Mouse (Mus musculus) naive thymus-derived CD4-positive, alpha-beta T cell, adult 2 months (primary cell): ENCODE data around the gene Brca2.
A peak's percentile ranks its signal among the peaks of the same experiment; 100 is the strongest.

ENCODE experiments used
- DNase-seq: peaks from one replicate; pipeline ENCODE4 v3.0.0-alpha.2; 2011; ENCODE audit warnings: low read depth

The Brca2 gene

GRCm38 (mm10) chr5:150564426-150564825 is 42.0 kb downstream of the Brca2 start:
- DNase-seq = no peak

GRCm38 (mm10) chr5:150566226-150566625 is 43.8 kb downstream of the Brca2 start:
- DNase-seq = no peak

GRCm38 (mm10) chr5:150566971-150567370 is 44.5 kb downstream of the Brca2 start:
- no peak for DNase-seq

GRCm38 (mm10) chr5:150570496-150571219 is 48.2 kb downstream of the Brca2 start:
- DNase-seq = no peak

- no peak for DNase-seq
Measured at GRCm38 (mm10) chr5:150574403-150574802, 52.0 kb downstream of the Brca2 start.

- no peak for DNase-seq
Measured at GRCm38 (mm10) chr5:150574885-150575284, 52.5 kb downstream of the Brca2 start.

- no peak for DNase-seq
Measured at GRCm38 (mm10) chr5:150576832-150577231, 54.4 kb downstream of the Brca2 start.

- no peak for DNase-seq
Measured at GRCm38 (mm10) chr5:150578613-150579171, 56.3 kb downstream of the Brca2 start.

GRCm38 (mm10) chr5:150581180-150581579 is 58.8 kb downstream of the Brca2 start:
- no peak for DNase-seq

- no peak for DNase-seq
Measured at GRCm38 (mm10) chr5:150583181-150583580, 60.8 kb downstream of the Brca2 start.

GRCm38 (mm10) chr5:150583622-150584336 is 61.3 kb downstream of the Brca2 start:
- no peak for DNase-seq

- no peak for DNase-seq
Measured at GRCm38 (mm10) chr5:150584337-150584729, 61.9 kb downstream of the Brca2 start.

- no peak for DNase-seq
Measured at GRCm38 (mm10) chr5:150589945-150590344, 67.5 kb downstream of the Brca2 start.

GRCm38 (mm10) chr5:150592186-150592903 is 69.9 kb downstream of the Brca2 start:
- DNase-seq = peak; percentile 71

GRCm38 (mm10) chr5:150592904-150593755 is 70.7 kb downstream of the Brca2 start:
- peak; percentile 73 for DNase-seq

- DNase-seq = peak; percentile 77
Measured at GRCm38 (mm10) chr5:150593756-150594648, 71.6 kb downstream of the Brca2 start.

- no peak for DNase-seq
Measured at GRCm38 (mm10) chr5:150594649-150595339, 72.4 kb downstream of the Brca2 start.

- peak; percentile 39 for DNase-seq
Measured at GRCm38 (mm10) chr5:150595366-150596016, 73.1 kb downstream of the Brca2 start.

GRCm38 (mm10) chr5:150597088-150597487 is 74.7 kb downstream of the Brca2 start, which contains the start of gene N4bp2l1:
Gene N4bp2l1, minus strand, starts transcription at chr5:150597188.
- DNase-seq = no peak
